Mouse (Mus musculus) ES-Bruce4 (cell line): Measurements from ENCODE around the gene Prcp.

ENCODE experiments used
- CTCF ChIP-seq: IDR thresholded peaks from one replicate; pipeline ENCODE4 v1.8.1; 2011; ENCODE audit warnings: low read depth, low read length
- EP300 ChIP-seq: IDR thresholded peaks from 2 replicates; pipeline ENCODE4 v1.6.1; 2011; ENCODE audit warnings: low read depth, low read length; ENCODE audit not compliant: insufficient read depth

DNA sequence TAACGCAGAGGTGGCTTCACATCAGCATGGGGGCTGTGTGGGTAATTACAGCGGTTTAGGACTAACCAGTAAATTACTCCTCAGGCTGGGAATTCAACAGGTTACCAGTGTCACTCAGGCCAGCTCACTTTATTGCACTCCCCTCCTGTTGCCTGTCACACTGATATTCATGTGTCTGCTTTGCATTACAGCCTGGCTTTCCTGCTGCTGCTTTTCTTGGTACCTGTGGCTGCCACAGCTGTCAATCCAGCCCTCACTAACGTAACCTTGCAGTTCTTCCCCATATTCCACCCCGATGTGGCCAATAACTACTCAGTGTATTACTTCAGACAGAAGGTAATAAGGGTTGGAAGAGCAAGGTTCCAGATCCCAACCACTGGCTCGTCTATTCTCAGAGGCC lies 65.5 kb downstream of the Prcp start:
- TF ChIP-seq CTCF = no peak
- no peak for TF ChIP-seq EP300
